Mouse (Mus musculus): ENCODE results near the gene Sfn. TPM values are rescaled to one million over a fixed set of nuclear protein-coding genes. Genes with fewer than 3 reads are reported as not detected.
A peak's percentile ranks its signal among the peaks of the same experiment; 100 is the strongest.

Sfn gene
- polyA plus RNA-seq, 1 experiment from 2014 or later: 23.7 TPM

DNA sequence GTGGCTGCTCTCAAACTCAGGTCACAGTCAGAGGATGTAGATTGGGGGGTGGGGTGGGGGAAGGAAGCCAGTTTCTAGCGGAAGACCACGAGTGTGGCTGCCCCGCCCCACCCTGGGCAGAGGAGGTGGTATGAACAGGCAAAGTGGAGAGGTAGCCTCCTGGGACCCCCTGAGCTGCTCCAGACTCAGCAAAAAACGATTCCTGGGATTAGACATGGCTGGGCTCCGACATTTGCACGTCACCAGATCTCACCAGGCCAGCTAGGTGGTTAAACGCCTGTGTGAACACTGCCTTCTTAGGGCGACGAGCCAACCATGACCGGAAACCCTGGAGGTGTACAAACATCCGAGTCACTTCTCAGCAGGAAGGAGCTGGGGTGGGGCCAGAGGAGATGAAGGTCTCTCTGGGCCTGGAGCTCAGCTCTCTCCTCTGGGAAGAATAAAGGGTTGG lies 23.7 kb upstream of the Sfn start:
- Histone ChIP-seq H3K4me2 (replicated peaks; ENCODE audit: low read depth, low read length) (no peak overlapping the region), H3K9me3 (ENCODE audit: low read length) (no peaks in the 10 kb centered on the region), H3K4me1 (ENCODE audit: insufficient read depth, low read depth, low read length) (peaks cover 5% of the 10 kb centered on the region; the same call in 1 of the 2 replicates), H3K9ac (replicated peaks; ENCODE audit: low read depth) (no peak overlapping the region), H3K27ac (ENCODE audit: low read length) (peak overlapping the region; percentile 87), H3K27me3 (replicated peaks; ENCODE audit: insufficient read depth, low read length) (no peaks in the 10 kb centered on the region), H3K36me3 (ENCODE audit: insufficient read depth, low read length) (no peaks in the 10 kb centered on the region), H3K4me3 (ENCODE audit: low read depth, low read length) (no peak overlapping the region)
- ATAC-seq (peak; percentile 86), DNase-seq (ENCODE audit: low spot score) (peak; percentile 81)
- TF ChIP-seq CTCF (IDR thresholded peaks at IDR 0.05) (no peak), EP300 (IDR thresholded peaks at IDR 0.05) (peak; percentile 62)
- 35% methylated on average over 11 of the region's 11 CpGs for WGBS

DNA sequence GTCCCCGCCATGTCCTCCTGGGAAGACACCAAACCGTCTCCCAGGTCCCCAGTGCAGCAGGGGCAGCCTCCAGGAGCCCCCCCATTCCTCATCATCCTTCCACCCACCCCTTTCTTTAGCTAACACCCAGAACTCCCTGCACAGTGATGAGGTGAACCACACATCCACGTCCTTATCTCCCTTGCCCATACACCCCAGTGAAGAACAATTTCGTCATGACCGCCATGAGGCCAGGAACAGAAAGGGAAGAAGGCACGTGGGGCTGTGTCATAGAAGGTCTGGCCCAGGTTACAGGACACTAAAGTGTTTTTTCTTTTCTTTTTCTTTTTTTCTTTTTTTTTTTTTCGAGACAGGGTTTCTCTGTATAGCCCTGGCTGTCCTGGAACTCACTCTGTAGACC lies 22.9 kb upstream of the Sfn start:
- no peak for TF ChIP-seq CTCF (IDR thresholded peaks at IDR 0.05)
- no peak for TF ChIP-seq EP300 (IDR thresholded peaks at IDR 0.05)
- no peaks in the 10 kb centered on the region for H3K4me1 ChIP-seq (ENCODE audit: insufficient read depth, low read depth, low read length)
- no peak overlapping the region for H3K4me3 ChIP-seq (ENCODE audit: low read depth, low read length)
- DNase-seq (ENCODE audit: low spot score) (no peak), ATAC-seq (no peak)
- no peaks in the 10 kb centered on the region for H3K9me3 ChIP-seq (ENCODE audit: low read length)
- no peaks in the 10 kb centered on the region for H3K27me3 ChIP-seq (replicated peaks; ENCODE audit: insufficient read depth, low read length)
- H3K9ac ChIP-seq (replicated peaks; ENCODE audit: low read depth): no peak overlapping the region
- WGBS: 79% methylated on average over 7 of the region's 7 CpGs
- no peaks in the 10 kb centered on the region for H3K36me3 ChIP-seq (ENCODE audit: insufficient read depth, low read length)
- H3K4me2 ChIP-seq (replicated peaks; ENCODE audit: low read depth, low read length): no peak overlapping the region
- peak overlapping the region; percentile 87; the same call in 1 of the 2 replicates for H3K27ac ChIP-seq (ENCODE audit: low read length)

DNA sequence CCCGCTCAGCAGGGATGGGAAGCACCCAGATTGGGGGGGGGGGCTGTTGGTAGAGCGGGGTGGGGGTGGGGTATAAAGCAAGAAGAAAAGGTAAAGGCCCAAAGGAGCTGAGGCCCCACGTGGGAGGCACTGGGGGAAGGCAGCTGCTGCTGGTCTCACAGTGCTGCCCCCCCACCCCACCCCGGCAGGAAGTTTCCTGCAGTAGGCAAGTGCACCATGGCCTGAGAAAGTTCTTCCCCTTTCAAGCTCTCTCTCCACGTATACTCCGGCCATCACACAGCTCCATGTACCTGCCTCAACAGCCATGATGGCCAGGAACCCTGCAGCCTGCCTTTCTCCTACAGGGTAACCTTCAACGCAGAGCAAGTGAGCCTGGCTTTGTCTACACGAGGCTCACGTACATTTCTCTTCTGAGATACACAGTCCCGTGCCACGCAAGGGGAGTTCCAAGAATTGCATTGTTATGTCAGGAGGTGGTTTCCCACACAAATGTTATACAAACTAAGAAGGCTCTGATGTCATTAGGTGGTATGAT lies 20.3 kb upstream of the Sfn start:
- Histone ChIP-seq H3K36me3 (ENCODE audit: insufficient read depth, low read length) (no peaks in the 10 kb centered on the region), H3K4me1 (ENCODE audit: insufficient read depth, low read depth, low read length) (no peaks in the 10 kb centered on the region), H3K9me3 (ENCODE audit: low read length) (no peaks in the 10 kb centered on the region), H3K4me2 (replicated peaks; ENCODE audit: low read depth, low read length) (no peak overlapping the region), H3K4me3 (ENCODE audit: low read depth, low read length) (no peak overlapping the region), H3K9ac (replicated peaks; ENCODE audit: low read depth) (no peak overlapping the region), H3K27ac (ENCODE audit: low read length) (0 out of 2 replicates have a peak overlapping the region, but pooled peaks have one; percentile 14), H3K27me3 (replicated peaks; ENCODE audit: insufficient read depth, low read length) (no peaks in the 10 kb centered on the region)
- DNase-seq (ENCODE audit: low spot score) (no peak), ATAC-seq (no peak)
- whole genome bisulfite sequencing: 67% methylated on average over 11 of the region's 11 CpGs
- TF ChIP-seq EP300 (IDR thresholded peaks at IDR 0.05) (no peak), CTCF (IDR thresholded peaks at IDR 0.05) (no peak)

DNA sequence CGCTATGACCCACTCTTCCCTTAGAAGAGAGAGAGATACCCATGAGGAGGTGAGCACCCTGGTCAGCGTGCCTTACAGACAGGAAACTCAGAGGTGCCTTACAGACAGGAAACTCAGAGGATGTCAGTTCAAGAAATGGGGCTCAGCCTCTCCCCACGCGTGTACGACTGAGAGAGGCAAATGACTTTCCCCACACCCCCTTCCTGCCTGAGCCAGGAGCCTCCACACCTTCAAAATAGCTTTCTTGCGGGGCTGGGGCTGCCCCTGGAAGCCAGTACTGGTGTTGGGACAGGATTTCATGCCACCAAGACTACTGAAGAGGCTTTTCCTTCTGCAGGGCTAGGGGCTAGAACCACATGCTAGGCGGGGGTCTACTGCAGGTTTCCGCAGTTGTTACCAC lies 18.7 kb upstream of the Sfn start:
- H3K36me3 ChIP-seq (ENCODE audit: insufficient read depth, low read length): no peaks in the 10 kb centered on the region
- H3K4me3 ChIP-seq (ENCODE audit: low read depth, low read length): no peak overlapping the region
- no peak overlapping the region for H3K27ac ChIP-seq (ENCODE audit: low read length)
- H3K4me2 ChIP-seq (replicated peaks; ENCODE audit: low read depth, low read length): no peak overlapping the region
- TF ChIP-seq EP300 (IDR thresholded peaks at IDR 0.05): no peak
- TF ChIP-seq CTCF (IDR thresholded peaks at IDR 0.05): no peak
- H3K27me3 ChIP-seq (replicated peaks; ENCODE audit: insufficient read depth, low read length): no peaks in the 10 kb centered on the region
- 74% methylated on average over 8 of the region's 8 CpGs for WGBS
- no peak overlapping the region for H3K9ac ChIP-seq (replicated peaks; ENCODE audit: low read depth)
- DNase-seq (ENCODE audit: low spot score) (no peak), ATAC-seq (no peak)
- H3K4me1 ChIP-seq (ENCODE audit: insufficient read depth, low read depth, low read length): no peaks in the 10 kb centered on the region
- H3K9me3 ChIP-seq (ENCODE audit: low read length): no peaks in the 10 kb centered on the region

DNA sequence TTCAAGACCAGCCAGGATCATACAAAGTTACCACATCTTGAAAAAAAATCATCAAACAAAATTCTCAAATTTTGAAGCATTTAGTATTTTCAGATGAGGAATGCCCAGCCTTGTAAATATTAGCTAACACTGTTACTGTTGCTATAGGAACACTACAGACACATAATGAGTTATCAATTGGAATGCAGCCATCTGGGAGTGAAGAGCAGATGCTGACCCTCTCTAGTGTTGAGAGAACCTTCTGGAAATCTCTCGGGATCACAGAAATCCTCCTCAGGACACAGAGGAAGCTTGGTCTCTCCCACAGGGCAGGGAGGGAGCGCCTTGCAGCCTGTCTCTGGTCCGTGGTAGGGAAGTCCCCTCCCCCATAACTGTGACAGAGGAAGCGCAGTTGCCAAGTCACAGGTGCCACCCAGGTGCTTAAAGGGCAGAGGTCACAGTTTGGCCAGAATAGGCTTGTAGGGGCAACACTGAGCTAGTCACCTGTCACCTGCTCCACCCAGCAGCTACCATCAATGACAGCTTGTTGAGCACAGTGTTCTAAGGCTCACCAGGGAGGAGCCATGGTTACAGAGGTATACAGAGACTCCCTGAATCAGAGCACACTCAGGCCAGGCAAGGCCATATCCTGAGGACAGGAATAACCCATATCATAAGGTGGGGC lies 17.6 kb upstream of the Sfn start:
- Histone ChIP-seq H3K4me1 (ENCODE audit: insufficient read depth, low read depth, low read length) (no peaks in the 10 kb centered on the region), H3K9ac (replicated peaks; ENCODE audit: low read depth) (no peak overlapping the region), H3K27me3 (replicated peaks; ENCODE audit: insufficient read depth, low read length) (no peaks in the 10 kb centered on the region), H3K27ac (ENCODE audit: low read length) (no peak overlapping the region), H3K9me3 (ENCODE audit: low read length) (no peaks in the 10 kb centered on the region), H3K4me3 (ENCODE audit: low read depth, low read length) (no peak overlapping the region), H3K4me2 (replicated peaks; ENCODE audit: low read depth, low read length) (no peak overlapping the region), H3K36me3 (ENCODE audit: insufficient read depth, low read length) (no peaks in the 10 kb centered on the region)
- no peak for TF ChIP-seq EP300 (IDR thresholded peaks at IDR 0.05)
- TF ChIP-seq CTCF (IDR thresholded peaks at IDR 0.05): no peak
- 49% methylated on average over 4 of the region's 4 CpGs for WGBS
- DNase-seq (ENCODE audit: low spot score): peak; percentile 40
- no peak for ATAC-seq

DNA sequence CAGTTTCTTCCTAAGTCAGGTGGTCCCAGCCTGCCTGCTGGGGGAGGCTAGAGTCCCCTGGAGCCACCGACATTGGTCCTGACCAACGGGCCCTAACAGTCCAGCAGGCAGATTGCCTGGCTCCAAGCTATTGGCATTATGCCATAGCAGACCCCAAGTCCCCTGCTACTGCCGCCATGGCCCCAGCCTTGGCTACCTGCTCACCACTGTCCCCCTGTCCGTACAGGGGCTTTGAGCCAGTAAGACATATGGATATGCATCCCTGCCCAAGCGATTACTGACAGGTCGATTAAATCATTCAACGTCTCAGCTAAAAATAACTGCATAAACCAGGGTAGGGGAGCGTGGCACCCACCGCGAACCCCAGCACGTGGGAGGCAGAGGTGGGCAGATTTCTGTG lies 16.0 kb upstream of the Sfn start:
- Histone ChIP-seq H3K36me3 (ENCODE audit: insufficient read depth, low read length) (no peaks in the 10 kb centered on the region), H3K27ac (ENCODE audit: low read length) (no peak overlapping the region), H3K4me2 (replicated peaks; ENCODE audit: low read depth, low read length) (no peak overlapping the region), H3K9ac (replicated peaks; ENCODE audit: low read depth) (no peak overlapping the region), H3K9me3 (ENCODE audit: low read length) (no peaks in the 10 kb centered on the region), H3K4me1 (ENCODE audit: insufficient read depth, low read depth, low read length) (no peaks in the 10 kb centered on the region), H3K27me3 (replicated peaks; ENCODE audit: insufficient read depth, low read length) (no peaks in the 10 kb centered on the region), H3K4me3 (ENCODE audit: low read depth, low read length) (no peak overlapping the region)
- ATAC-seq (no peak), DNase-seq (ENCODE audit: low spot score) (no peak)
- WGBS: 95% methylated on average over 11 of the region's 11 CpGs
- no peak for TF ChIP-seq CTCF (IDR thresholded peaks at IDR 0.05)
- TF ChIP-seq EP300 (IDR thresholded peaks at IDR 0.05): no peak

All from lung, postnatal 0 days (tissue).